In the genomic region with DNA sequence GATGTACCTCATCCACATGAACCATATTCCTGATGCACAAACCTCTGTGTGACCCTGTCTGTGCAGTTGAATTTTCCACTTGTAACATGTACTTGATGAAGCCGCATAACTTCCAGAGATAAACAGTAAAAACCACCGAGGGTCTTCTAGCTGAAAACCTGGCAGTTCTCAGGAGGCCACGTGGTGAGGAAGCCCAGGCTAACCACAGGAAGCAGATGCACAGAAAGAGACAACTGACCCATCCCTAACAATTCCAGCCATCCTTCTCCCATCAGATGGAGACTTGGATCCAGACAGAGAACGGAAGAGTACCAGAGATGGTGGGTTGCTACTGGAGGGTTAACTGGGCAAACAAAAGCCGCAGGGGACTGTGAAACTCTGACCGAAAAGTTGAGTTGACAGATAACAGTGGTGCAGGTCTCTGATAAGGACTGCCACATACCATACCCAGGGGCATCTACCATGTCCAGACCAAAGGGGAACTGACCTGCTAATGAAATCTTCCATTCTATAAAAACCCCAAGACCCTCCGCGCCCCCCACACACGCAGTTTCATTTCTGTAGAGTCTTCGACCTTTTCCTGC, we compare ENCODE assay signal across 31 mouse cellular contexts. TPM values are rescaled to one million over a fixed set of nuclear protein-coding genes. Genes with fewer than 3 reads are reported as not detected.
DNase-seq lines count a peak whose midpoint lies in the region; ATAC-seq and TF ChIP-seq lines count a peak whose summit lies in the region.
"Had no signal": no experiment of that assay in that cellular context is flagged by ENCODE, and none has a peak within 500 bp of the region (broad histone marks: within the 10 kb centered on the region; RNA-seq: fewer than 3 reads in every experiment).

No protein-coding gene starts in this region.

- no peak for TF ChIP-seq CTCF in G1E (IDR thresholded peaks at IDR 0.05; ENCODE audit: low read depth, low read length)
- no peak for TF ChIP-seq CTCF in midbrain, postnatal 0 days (IDR thresholded peaks at IDR 0.05)
- TF ChIP-seq CTCF in forebrain, postnatal 0 days (IDR thresholded peaks at IDR 0.05; ENCODE audit: low read depth), result no peak

- H3K4me3 ChIP-seq in G1E (ENCODE audit: low read depth, low read length), result no peak overlapping the region; the same call in 1 of the 2 replicates
- H3K4me3 ChIP-seq in liver, embryonic 15.5 days (replicated peaks), result no peak overlapping the region
- no peak overlapping the region for H3K4me3 ChIP-seq in midbrain, postnatal 0 days (ENCODE audit: low read depth, low read length)
- no peak overlapping the region for H3K4me3 ChIP-seq in forebrain, postnatal 0 days (ENCODE audit: low read depth, low read length)
- H3K4me3 ChIP-seq: forebrain, embryonic 13.5 days; heart, embryonic 12.5 days; intestine, embryonic 15.5 days; limb, embryonic 12.5 days; midbrain, embryonic 10.5 days; midbrain, embryonic 15.5 days had no signal

- peaks cover 20% of the 10 kb centered on the region for H3K4me1 ChIP-seq in G1E (ENCODE audit: insufficient read depth, low read depth, low read length)
- no peaks in the 10 kb centered on the region; the same call in 1 of the 2 replicates for H3K4me1 ChIP-seq in liver, embryonic 15.5 days (replicated peaks)
- no peaks in the 10 kb centered on the region for H3K4me1 ChIP-seq in midbrain, postnatal 0 days (ENCODE audit: insufficient read depth, low read length)
- no peaks in the 10 kb centered on the region for H3K4me1 ChIP-seq in forebrain, postnatal 0 days (ENCODE audit: insufficient read depth)
- H3K4me1 ChIP-seq: forebrain, embryonic 13.5 days; intestine, embryonic 15.5 days; limb, embryonic 12.5 days; midbrain, embryonic 10.5 days; midbrain, embryonic 15.5 days had no signal

- 9% methylated on average over 10 of the region's 10 CpGs for WGBS in liver, embryonic 15.5 days (ENCODE audit: insufficient replicate concordance)
- WGBS in midbrain, postnatal 0 days, result 92% methylated on average over 10 of the region's 10 CpGs
- WGBS in forebrain, postnatal 0 days, result 92% methylated on average over 10 of the region's 10 CpGs

- H3K27ac ChIP-seq in liver, embryonic 15.5 days (replicated peaks), result no peak overlapping the region
- no peak overlapping the region for H3K27ac ChIP-seq in midbrain, postnatal 0 days (ENCODE audit: low read depth, low read length)
- no peak overlapping the region for H3K27ac ChIP-seq in forebrain, postnatal 0 days (ENCODE audit: low read depth, low read length)
- H3K27ac ChIP-seq: forebrain, embryonic 13.5 days; hindbrain, postnatal 0 days; intestine, embryonic 15.5 days; kidney, postnatal 0 days; limb, embryonic 12.5 days; midbrain, embryonic 10.5 days; midbrain, embryonic 15.5 days had no signal

- H3K4me2 ChIP-seq in liver, embryonic 15.5 days, result peak overlapping the region; percentile 32
- H3K4me2 ChIP-seq in midbrain, postnatal 0 days (ENCODE audit: low read depth, low read length, poor library complexity, severe bottlenecking), result no peak overlapping the region
- no peak overlapping the region for H3K4me2 ChIP-seq in forebrain, postnatal 0 days (ENCODE audit: low read depth)
- H3K4me2 ChIP-seq: forebrain, embryonic 13.5 days; heart, embryonic 12.5 days; intestine, embryonic 15.5 days; limb, embryonic 12.5 days; midbrain, embryonic 15.5 days had no signal

- DNase-seq in 416B (ENCODE audit: low read depth) (peak; percentile 83), G1E (ENCODE audit: low spot score) (no peak)
- no peak for DNase-seq in midbrain, postnatal 0 days (ENCODE audit: low spot score)
- DNase-seq in thymus, postnatal 25 days, result no peak
- DNase-seq in right cerebral cortex, postnatal 36 days (ENCODE audit: low spot score in 2 of 2), result no peak
- no peak for DNase-seq in forebrain, postnatal 0 days
- DNase-seq: adrenal gland, postnatal 25 days; cerebellum, adult 2 months; cerebellum, postnatal 14 days; gastrocnemius, postnatal 14 days; heart, adult 18-20 months; kidney, adult 2 months; lung, postnatal 36 days; right cerebral cortex, postnatal 25 days; spleen, adult 18-20 months; thymus, adult 2 months had no signal

- no peaks in the 10 kb centered on the region for H3K9me3 ChIP-seq in G1E (replicated peaks)
- no peaks in the 10 kb centered on the region for H3K9me3 ChIP-seq in liver, embryonic 15.5 days (replicated peaks)
- no peaks in the 10 kb centered on the region for H3K9me3 ChIP-seq in midbrain, postnatal 0 days (ENCODE audit: low read length)
- no peaks in the 10 kb centered on the region for H3K9me3 ChIP-seq in forebrain, postnatal 0 days (ENCODE audit: low read length)
- H3K9me3 ChIP-seq: forebrain, embryonic 13.5 days; heart, embryonic 12.5 days; intestine, embryonic 15.5 days; limb, embryonic 12.5 days; midbrain, embryonic 10.5 days; midbrain, embryonic 15.5 days had no signal

- no peaks in the 10 kb centered on the region for H3K27me3 ChIP-seq in G1E (ENCODE audit: insufficient read depth, low read length)
- H3K27me3 ChIP-seq in liver, embryonic 15.5 days, result no peaks in the 10 kb centered on the region
- no peaks in the 10 kb centered on the region for H3K27me3 ChIP-seq in midbrain, postnatal 0 days (ENCODE audit: insufficient read depth, low read length)
- H3K27me3 ChIP-seq in forebrain, postnatal 0 days (ENCODE audit: insufficient read depth, low read length), result no peaks in the 10 kb centered on the region
- H3K27me3 ChIP-seq: forebrain, embryonic 13.5 days; heart, embryonic 12.5 days; intestine, embryonic 15.5 days; limb, embryonic 12.5 days; midbrain, embryonic 15.5 days had no signal

- H3K9ac ChIP-seq in liver, embryonic 15.5 days, result no peak overlapping the region
- H3K9ac ChIP-seq in midbrain, postnatal 0 days (replicated peaks; ENCODE audit: low read length, poor library complexity, severe bottlenecking), result no peak overlapping the region
- no peak overlapping the region for H3K9ac ChIP-seq in forebrain, postnatal 0 days
- H3K9ac ChIP-seq: forebrain, embryonic 13.5 days; heart, embryonic 12.5 days; intestine, embryonic 15.5 days; limb, embryonic 12.5 days; midbrain, embryonic 15.5 days had no signal

- peak; percentile 70 for ATAC-seq in G1E (ENCODE audit: extremely low read depth, insufficient number of reproducible peaks, low FRiP score, poor library complexity, severe bottlenecking)
- peak; percentile 64 for ATAC-seq in granulocyte monocyte progenitor cell, adult 5-6 weeks (replicated peaks; ENCODE audit: poor library complexity, severe bottlenecking)
- ATAC-seq in liver, embryonic 15.5 days (ENCODE audit: insufficient read depth), result no peak
- ATAC-seq in midbrain, postnatal 0 days (ENCODE audit: low FRiP score), result no peak
- no peak for ATAC-seq in forebrain, postnatal 0 days
- ATAC-seq: forebrain, embryonic 13.5 days; hindbrain, postnatal 0 days; intestine, embryonic 15.5 days; midbrain, embryonic 15.5 days had no signal

- H3K36me3 ChIP-seq in G1E (replicated peaks), result no peaks in the 10 kb centered on the region
- no peaks in the 10 kb centered on the region for H3K36me3 ChIP-seq in liver, embryonic 15.5 days (replicated peaks)
- H3K36me3 ChIP-seq in midbrain, postnatal 0 days (ENCODE audit: insufficient read depth, low read length), result no peaks in the 10 kb centered on the region
- no peaks in the 10 kb centered on the region for H3K36me3 ChIP-seq in forebrain, postnatal 0 days (ENCODE audit: insufficient read depth)
- H3K36me3 ChIP-seq: heart, embryonic 12.5 days; intestine, embryonic 15.5 days; limb, embryonic 12.5 days; midbrain, embryonic 10.5 days; midbrain, embryonic 15.5 days had no signal

RNA-seq across cellular contexts. Expression of a gene that starts 44.3 kb away (rescaled TPM):
- total RNA-seq in G1E (2014; fragmentation: Nextera tagmentation) (27.9 and 31.8 TPM in 2 replicates), G1E (2017) (33.6 and 39.8 TPM in 2 replicates)
- polyA plus RNA-seq in G1E (2012), result 1.6 and 1.9 TPM in 2 replicates
- total RNA-seq in granulocyte monocyte progenitor cell, adult 5-6 weeks (2014; fragmentation: Nextera tagmentation), result 3.2 and 5.0 TPM in 2 replicates
- 8.9 and 13.4 TPM in 2 replicates for total RNA-seq in granulocyte monocyte progenitor cell, adult 5-6 weeks (2017)
- polyA plus RNA-seq in liver, embryonic 15.5 days (2015; fragmentation: Nextera tagmentation; extraction: Ambion mirVana), result 7.8 and 8.0 TPM in 2 replicates
- total RNA-seq in midbrain, postnatal 0 days (2014; rRNA removed), result 22.6 and 27.9 TPM in 2 replicates
- 20.1 and 22.7 TPM in 2 replicates for polyA plus RNA-seq in midbrain, postnatal 0 days (2015; fragmentation: Nextera tagmentation; extraction: Ambion mirVana)
- total RNA-seq in forebrain, postnatal 0 days (2014; rRNA removed), result 30.2 and 31.8 TPM in 2 replicates
- polyA plus RNA-seq in forebrain, postnatal 0 days (2015; fragmentation: Nextera tagmentation; extraction: Ambion mirVana), result 18.0 and 22.1 TPM in 2 replicates

RNA-seq across cellular contexts. Expression of a gene that starts 45.1 kb away (rescaled TPM):
- 4.2 TPM in 1 of 2 replicates, not detected in the other for total RNA-seq in G1E (2014; fragmentation: Nextera tagmentation)
- not detected in 2 replicates for total RNA-seq in G1E (2017)
- 1.1 and 1.2 TPM in 2 replicates for polyA plus RNA-seq in G1E (2012)
- total RNA-seq in granulocyte monocyte progenitor cell, adult 5-6 weeks (2014; fragmentation: Nextera tagmentation), result not detected in 2 replicates
- not detected in 2 replicates for total RNA-seq in granulocyte monocyte progenitor cell, adult 5-6 weeks (2017)
- polyA plus RNA-seq in liver, embryonic 15.5 days (2015; fragmentation: Nextera tagmentation; extraction: Ambion mirVana), result 0.39 and 0.89 TPM in 2 replicates
- 8.4 and 11.2 TPM in 2 replicates for total RNA-seq in midbrain, postnatal 0 days (2014; rRNA removed)
- polyA plus RNA-seq in midbrain, postnatal 0 days (2015; fragmentation: Nextera tagmentation; extraction: Ambion mirVana), result 2.3 and 3.2 TPM in 2 replicates
- 6.0 and 7.9 TPM in 2 replicates for total RNA-seq in forebrain, postnatal 0 days (2014; rRNA removed)
- 1.5 and 1.6 TPM in 2 replicates for polyA plus RNA-seq in forebrain, postnatal 0 days (2015; fragmentation: Nextera tagmentation; extraction: Ambion mirVana)
- total RNA-seq: CH12.LX; gastrocnemius, postnatal 14 days; layer of hippocampus, adult 18-20 months; left cerebral cortex, adult 18-20 months; left cerebral cortex, postnatal 14 days; neutrophil, adult 5-6 weeks had no signal
- polyA plus RNA-seq: thymus, adult 2 months had no signal

Comparison
In these comparisons a context has a peak if more than half of its experiments do, and no peak if none do; other contexts are left out.
1. ATAC-seq: peak in G1E (single experiment) and granulocyte monocyte progenitor cell, adult 5-6 weeks (single experiment); none in liver, embryonic 15.5 days (single experiment), midbrain, postnatal 0 days (single experiment) and forebrain, postnatal 0 days (single experiment).